Mouse (Mus musculus) induced T-regulatory cell, adult 2 months (primary cell): ENCODE data around the gene Olfr557.

Experiments used
- DNase-seq: peaks from one replicate; pipeline ENCODE4 v3.0.0-alpha.2; 2012; ENCODE audit warnings: low read depth

The Olfr557 gene

DNA sequence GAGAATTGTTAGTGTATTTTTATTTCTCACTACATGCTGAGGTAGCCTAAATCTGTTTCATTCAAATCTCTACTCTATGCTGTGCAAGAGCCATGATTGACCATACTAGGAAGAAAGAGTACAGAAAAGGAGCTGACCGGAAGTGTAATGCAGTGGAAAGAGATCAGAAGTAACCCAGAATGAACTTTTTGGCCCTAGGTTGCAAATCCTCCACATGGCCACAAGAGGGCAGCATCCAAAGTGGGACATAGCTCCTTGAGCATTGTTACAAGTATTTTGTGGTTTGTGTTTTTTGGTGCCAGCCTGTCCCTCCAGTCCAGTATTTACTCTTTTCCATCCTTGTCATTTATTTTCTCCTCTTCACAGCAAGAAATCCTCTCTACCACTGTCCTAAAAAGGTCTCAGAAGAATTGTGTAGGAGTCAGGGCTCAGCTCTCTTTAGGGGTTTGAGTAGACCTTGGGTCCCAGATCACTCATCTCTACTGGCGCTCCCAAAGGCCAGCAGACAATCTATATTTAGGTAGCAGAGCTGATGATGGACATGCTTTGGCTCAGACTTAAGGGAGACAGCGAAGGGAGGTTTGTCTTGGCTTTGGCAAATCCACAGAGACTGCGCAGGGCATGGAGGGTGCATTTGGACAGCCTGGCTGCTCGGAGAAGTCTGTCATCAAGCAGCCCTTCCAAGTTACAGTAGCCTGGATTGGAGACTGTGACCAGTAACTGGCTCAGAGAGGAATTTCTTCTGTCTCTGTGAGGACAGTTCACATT is at the start of gene Olfr557:
Gene Olfr557 (plus strand): TSS at position 553 of the 768 bp plus-strand sequence.
- peak; percentile 80 for DNase-seq

GRCm38 (mm10) chr7:102658523-102658922 is 37.2 kb upstream of the Olfr557 start, which contains the start of gene Olfr555:
Olfr555 (plus strand) TSS chr7:102658823.
- no peak for DNase-seq

DNA sequence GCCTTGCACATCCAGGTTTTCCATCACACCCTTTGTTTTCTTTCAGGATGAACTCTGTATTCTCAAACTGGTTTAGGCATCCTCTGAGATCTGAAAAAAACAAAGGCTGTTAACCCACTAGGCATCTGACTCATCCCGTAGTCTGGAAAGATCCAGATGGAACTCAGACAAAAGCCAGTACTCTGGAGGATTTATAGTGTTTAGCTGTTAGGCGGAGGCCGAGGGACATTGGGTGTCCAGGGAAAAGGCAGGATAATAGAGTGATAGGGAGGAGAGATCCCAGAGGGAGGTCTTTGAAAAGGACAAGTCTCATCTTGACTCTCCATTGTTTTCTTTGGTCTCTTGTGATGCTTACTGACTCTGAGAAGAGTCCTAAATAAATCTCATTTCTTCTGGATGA is 31.1 kb upstream of the Olfr557 start, which contains the start of gene Olfr556:
Gene Olfr556 (plus strand): TSS at position 301 of the 400 bp plus-strand sequence.
- DNase-seq = no peak

GRCm38 (mm10) chr7:102665378-102665777 is 30.3 kb upstream of the Olfr557 start:
- DNase-seq = peak; percentile 31

DNA sequence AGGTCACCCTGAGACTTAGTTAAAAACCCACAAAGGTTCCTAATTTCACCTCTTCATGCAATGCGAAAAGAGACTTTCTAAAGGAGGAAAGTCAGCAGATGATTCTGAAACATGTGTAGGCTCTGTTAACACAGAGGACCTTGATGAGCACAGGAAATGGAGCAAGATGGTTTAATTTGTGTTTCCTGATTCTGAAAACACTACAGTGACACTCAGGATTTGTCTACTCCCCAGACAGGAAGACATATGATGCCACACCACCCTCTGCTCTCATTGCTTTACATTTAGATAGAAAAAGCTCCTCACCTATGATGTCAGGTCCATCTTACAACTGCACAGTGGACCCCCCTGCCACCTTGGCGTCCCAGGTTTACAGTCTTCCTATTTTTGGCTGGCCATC is 19.5 kb upstream of the Olfr557 start:
- no peak for DNase-seq

DNA sequence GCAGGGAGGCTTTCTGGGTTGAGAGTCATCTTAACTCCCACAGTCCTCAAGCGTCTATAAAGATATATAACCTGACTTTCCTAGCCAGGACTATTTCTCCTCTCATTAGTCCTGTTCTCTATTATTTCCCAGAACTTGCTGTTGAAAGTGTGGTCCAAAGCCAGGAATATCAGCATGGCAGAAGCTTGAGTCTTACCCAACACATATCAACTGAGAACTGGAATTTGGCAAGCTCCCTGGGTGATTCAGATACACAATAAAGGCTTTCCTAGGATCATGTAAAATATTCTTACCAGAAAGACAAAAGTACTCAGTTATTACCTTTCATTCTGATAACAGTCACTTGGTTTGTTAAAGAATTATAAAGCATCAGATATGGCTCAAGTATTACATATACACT is 13.8 kb upstream of the Olfr557 start:
- no peak for DNase-seq

DNA sequence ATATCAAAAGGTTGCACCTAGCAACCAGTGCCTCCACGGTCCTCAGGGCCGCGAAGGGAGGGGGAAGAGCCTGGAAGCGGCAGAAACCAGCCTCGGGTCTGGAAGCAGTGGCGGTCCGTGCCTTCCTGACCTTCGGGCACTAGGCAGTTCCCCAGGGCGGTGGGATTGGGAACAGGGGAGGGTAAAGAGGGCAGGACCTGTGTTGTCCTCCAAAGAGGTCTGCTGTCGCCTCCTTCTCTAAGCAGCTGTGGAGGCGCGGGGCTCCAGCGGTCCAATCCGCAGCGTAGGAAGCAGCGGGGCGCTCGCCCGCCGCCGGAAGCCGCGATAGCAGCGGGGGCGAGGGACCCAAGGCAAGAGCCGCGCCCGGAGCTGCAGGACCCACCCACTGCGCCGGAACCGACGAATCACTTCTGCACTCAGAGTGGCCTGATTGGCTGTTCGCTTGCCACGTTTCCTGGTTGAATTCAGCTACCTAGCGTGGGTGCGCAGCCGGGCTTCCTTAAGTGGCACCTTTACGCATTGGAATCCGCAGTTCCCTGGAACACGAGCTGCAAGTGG is 8.7 kb upstream of the Olfr557 start, which contains the start of gene Trim68:
Gene Trim68 (minus strand): TSS at position 384 of the 558 bp plus-strand sequence.
- peak; percentile 95 for DNase-seq

DNA sequence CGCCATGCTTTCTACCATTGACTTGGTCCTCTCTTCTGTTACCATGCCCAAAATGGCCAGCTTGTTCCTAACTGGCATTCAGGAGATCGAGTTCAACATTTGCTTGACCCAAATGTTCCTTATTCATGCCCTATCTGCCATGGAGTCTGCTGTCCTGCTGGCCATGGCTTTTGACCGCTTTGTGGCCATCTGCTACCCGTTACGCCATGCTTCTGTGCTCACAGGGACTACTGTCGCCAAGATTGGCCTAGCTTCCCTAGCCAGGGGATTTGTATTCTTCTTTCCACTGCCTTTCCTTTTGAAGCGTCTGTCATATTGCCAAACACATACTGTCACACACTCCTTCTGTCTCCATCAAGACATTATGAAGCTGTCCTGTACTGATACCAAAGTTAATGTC is 2.8 kb downstream of the Olfr557 start:
- DNase-seq = no peak

- no peak for DNase-seq
Measured at GRCm38 (mm10) chr7:102701915-102702314, 6.2 kb downstream of the Olfr557 start, which contains the start of gene Olfr558. Olfr558 (plus strand) TSS chr7:102702215.

- no peak for DNase-seq
Measured at GRCm38 (mm10) chr7:102718970-102719369, 23.3 kb downstream of the Olfr557 start, which contains the start of gene Olfr33. Olfr33 (minus strand) TSS chr7:102719070.

GRCm38 (mm10) chr7:102727391-102727790 is 31.7 kb downstream of the Olfr557 start, which contains the start of gene Olfr559:
Olfr559 (minus strand) TSS chr7:102727491.
- no peak for DNase-seq

- no peak for DNase-seq
Measured at GRCm38 (mm10) chr7:102733793-102734192, 38.1 kb downstream of the Olfr557 start.

GRCm38 (mm10) chr7:102737705-102738104 is 42.0 kb downstream of the Olfr557 start:
- no peak for DNase-seq
